ENCODE assay signal across 21 mouse cellular contexts in genomic region chr4:99985086-99985485, GRCm38 (mm10). TPM values are rescaled to one million over a fixed set of nuclear protein-coding genes. Genes with fewer than 3 reads are reported as not detected.
DNase-seq lines count a peak whose midpoint lies in the region; ATAC-seq and TF ChIP-seq lines count a peak whose summit lies in the region.
"Had no signal": no experiment of that assay in that cellular context is flagged by ENCODE, and none has a peak within 500 bp of the region (broad histone marks: within the 10 kb centered on the region; RNA-seq: fewer than 3 reads in every experiment).

No protein-coding gene starts in this region.

- H3K9me3 ChIP-seq in hindbrain, postnatal 0 days (ENCODE audit: low read length) = no peaks in the 10 kb centered on the region
- no peaks in the 10 kb centered on the region for H3K9me3 ChIP-seq in hindbrain, embryonic 12.5 days (replicated peaks)
- H3K9me3 ChIP-seq in midbrain, embryonic 10.5 days (replicated peaks) = no peaks in the 10 kb centered on the region
- H3K9me3 ChIP-seq in midbrain, embryonic 16.5 days (replicated peaks; ENCODE audit: control insufficient read depth, low read length, poor library complexity, severe bottlenecking) = no peaks in the 10 kb centered on the region
- no peaks in the 10 kb centered on the region for H3K9me3 ChIP-seq in stomach, embryonic 14.5 days (ENCODE audit: control insufficient read depth, low read depth, low read length)
- H3K9me3 ChIP-seq in stomach, postnatal 0 days (ENCODE audit: control insufficient read depth, low read length) = no peaks in the 10 kb centered on the region
- H3K9me3 ChIP-seq: embryonic facial prominence, embryonic 13.5 days; embryonic facial prominence, embryonic 15.5 days; forebrain, embryonic 10.5 days; forebrain, embryonic 12.5 days had no signal

- no peak for TF ChIP-seq EP300 in stomach, postnatal 0 days (optimal IDR thresholded peaks at IDR 0.05)

- no peak overlapping the region for H3K9ac ChIP-seq in hindbrain, postnatal 0 days (replicated peaks; ENCODE audit: low read length)
- H3K9ac ChIP-seq in hindbrain, embryonic 12.5 days = no peak overlapping the region
- no peak overlapping the region for H3K9ac ChIP-seq in midbrain, embryonic 16.5 days (ENCODE audit: low read depth, low read length)
- no peak overlapping the region for H3K9ac ChIP-seq in stomach, embryonic 14.5 days (replicated peaks; ENCODE audit: low read depth, low read length)
- no peak overlapping the region for H3K9ac ChIP-seq in stomach, postnatal 0 days (ENCODE audit: low read length)
- H3K9ac ChIP-seq: embryonic facial prominence, embryonic 13.5 days; embryonic facial prominence, embryonic 15.5 days; forebrain, embryonic 12.5 days had no signal

- DNase-seq in heart, adult 11 months = peak; percentile 61
- no peak for DNase-seq in heart, adult 18-20 months
- DNase-seq in hindbrain, postnatal 0 days (ENCODE audit: low spot score) = no peak
- no peak for DNase-seq in midbrain, embryonic 10.5 days (ENCODE audit: low spot score)
- no peak for DNase-seq in stomach, postnatal 0 days (ENCODE audit: low spot score)
- DNase-seq: adrenal gland, adult 2 months; adrenal gland, postnatal 10 days; adrenal gland, postnatal 25 days; cerebellum, adult 11 months; cerebellum, adult 8-10 months; cerebellum, postnatal 36 days; embryo, embryonic 11 days had no signal

- 83% methylated on average over 7 of the region's 7 CpGs for WGBS in hindbrain, postnatal 0 days
- WGBS in hindbrain, embryonic 12.5 days = 86% methylated on average over 7 of the region's 7 CpGs
- WGBS in midbrain, embryonic 10.5 days = 91% methylated on average over 7 of the region's 7 CpGs
- WGBS in midbrain, embryonic 16.5 days = 88% methylated on average over 7 of the region's 7 CpGs
- WGBS in stomach, embryonic 14.5 days = 82% methylated on average over 7 of the region's 7 CpGs
- 81% methylated on average over 7 of the region's 7 CpGs for WGBS in stomach, postnatal 0 days

- H3K4me3 ChIP-seq in hindbrain, postnatal 0 days (ENCODE audit: low read length) = no peak overlapping the region
- no peak overlapping the region for H3K4me3 ChIP-seq in hindbrain, embryonic 12.5 days
- H3K4me3 ChIP-seq in midbrain, embryonic 10.5 days = no peak overlapping the region
- H3K4me3 ChIP-seq in midbrain, embryonic 16.5 days (ENCODE audit: low read depth, low read length) = no peak overlapping the region
- H3K4me3 ChIP-seq in stomach, embryonic 14.5 days (ENCODE audit: low read depth, low read length) = no peak overlapping the region
- no peak overlapping the region for H3K4me3 ChIP-seq in stomach, postnatal 0 days (ENCODE audit: low read depth, low read length)
- H3K4me3 ChIP-seq: embryonic facial prominence, embryonic 13.5 days; embryonic facial prominence, embryonic 15.5 days; erythroblast, embryonic 14.5 days; forebrain, embryonic 10.5 days; forebrain, embryonic 12.5 days had no signal

- no peaks in the 10 kb centered on the region for H3K4me1 ChIP-seq in hindbrain, postnatal 0 days (ENCODE audit: insufficient read depth, low read length)
- no peaks in the 10 kb centered on the region for H3K4me1 ChIP-seq in hindbrain, embryonic 12.5 days
- H3K4me1 ChIP-seq in midbrain, embryonic 10.5 days = peaks cover 20% of the 10 kb centered on the region
- no peaks in the 10 kb centered on the region for H3K4me1 ChIP-seq in midbrain, embryonic 16.5 days (ENCODE audit: control insufficient read depth, insufficient read depth, low read length)
- H3K4me1 ChIP-seq in stomach, embryonic 14.5 days (ENCODE audit: control insufficient read depth, insufficient read depth, low read length) = no peaks in the 10 kb centered on the region
- no peaks in the 10 kb centered on the region for H3K4me1 ChIP-seq in stomach, postnatal 0 days (replicated peaks; ENCODE audit: control insufficient read depth, insufficient read depth)
- H3K4me1 ChIP-seq: embryonic facial prominence, embryonic 15.5 days had no signal

- no peak overlapping the region for H3K4me2 ChIP-seq in hindbrain, postnatal 0 days (ENCODE audit: low read depth, low read length)
- no peak overlapping the region for H3K4me2 ChIP-seq in hindbrain, embryonic 12.5 days (replicated peaks)
- no peak overlapping the region for H3K4me2 ChIP-seq in midbrain, embryonic 16.5 days (ENCODE audit: low read length)
- no peak overlapping the region for H3K4me2 ChIP-seq in stomach, embryonic 14.5 days (replicated peaks; ENCODE audit: low read depth, low read length)
- H3K4me2 ChIP-seq in stomach, postnatal 0 days (replicated peaks; ENCODE audit: low read depth) = no peak overlapping the region
- H3K4me2 ChIP-seq: embryonic facial prominence, embryonic 13.5 days; embryonic facial prominence, embryonic 15.5 days; forebrain, embryonic 12.5 days had no signal

- peaks cover 17% of the 10 kb centered on the region; the same call in 1 of the 2 replicates for H3K36me3 ChIP-seq in hindbrain, postnatal 0 days (ENCODE audit: insufficient read depth, low read length)
- H3K36me3 ChIP-seq in hindbrain, embryonic 12.5 days = no peaks in the 10 kb centered on the region
- H3K36me3 ChIP-seq in midbrain, embryonic 10.5 days = no peaks in the 10 kb centered on the region
- 0 out of 2 replicates have a peak, but pooled peaks cover 4% of the 10 kb centered on the region for H3K36me3 ChIP-seq in midbrain, embryonic 16.5 days (ENCODE audit: control insufficient read depth, insufficient read depth, low read length)
- no peaks in the 10 kb centered on the region; the same call in 1 of the 2 replicates for H3K36me3 ChIP-seq in stomach, embryonic 14.5 days (ENCODE audit: control insufficient read depth, insufficient read depth, low read length)
- peaks cover 2% of the 10 kb centered on the region for H3K36me3 ChIP-seq in stomach, postnatal 0 days (ENCODE audit: control insufficient read depth, insufficient read depth, low read length)
- H3K36me3 ChIP-seq: embryonic facial prominence, embryonic 13.5 days; forebrain, embryonic 12.5 days had no signal

- ATAC-seq in hindbrain, postnatal 0 days = no peak
- ATAC-seq in hindbrain, embryonic 12.5 days (ENCODE audit: low FRiP score) = no peak
- ATAC-seq in midbrain, embryonic 16.5 days = no peak
- ATAC-seq in stomach, embryonic 14.5 days (ENCODE audit: insufficient number of reproducible peaks, insufficient read depth, low FRiP score, low read depth) = no peak
- no peak for ATAC-seq in stomach, postnatal 0 days (ENCODE audit: low FRiP score, low TSS enrichment)
- ATAC-seq: forebrain, embryonic 14.5 days had no signal

- no peak for TF ChIP-seq CTCF in hindbrain, postnatal 0 days (IDR thresholded peaks at IDR 0.05; ENCODE audit: low read depth)
- TF ChIP-seq CTCF in stomach, postnatal 0 days (IDR thresholded peaks at IDR 0.05; ENCODE audit: low read depth) = no peak

- H3K27ac ChIP-seq in hindbrain, postnatal 0 days = peak overlapping the region; percentile 58; the same call in 1 of the 2 replicates
- no peak overlapping the region for H3K27ac ChIP-seq in hindbrain, embryonic 12.5 days
- H3K27ac ChIP-seq in midbrain, embryonic 10.5 days (replicated peaks) = peak overlapping the region; percentile 28; the same call in 1 of the 2 replicates
- H3K27ac ChIP-seq in midbrain, embryonic 16.5 days (ENCODE audit: low read length) = no peak overlapping the region
- 0 out of 2 replicates have a peak overlapping the region, but pooled peaks have one; percentile 3 for H3K27ac ChIP-seq in stomach, embryonic 14.5 days (ENCODE audit: low read length)
- H3K27ac ChIP-seq in stomach, postnatal 0 days (replicated peaks) = no peak overlapping the region
- H3K27ac ChIP-seq: embryonic facial prominence, embryonic 13.5 days; embryonic facial prominence, embryonic 15.5 days; forebrain, embryonic 10.5 days; forebrain, embryonic 12.5 days had no signal

- no peaks in the 10 kb centered on the region for H3K27me3 ChIP-seq in hindbrain, postnatal 0 days (ENCODE audit: insufficient read depth, low read length)
- no peaks in the 10 kb centered on the region for H3K27me3 ChIP-seq in hindbrain, embryonic 12.5 days
- no peaks in the 10 kb centered on the region for H3K27me3 ChIP-seq in midbrain, embryonic 10.5 days (ENCODE audit: low read depth, poor library complexity, severe bottlenecking)
- no peaks in the 10 kb centered on the region for H3K27me3 ChIP-seq in midbrain, embryonic 16.5 days (ENCODE audit: control insufficient read depth, insufficient read depth, low read depth, low read length)
- H3K27me3 ChIP-seq in stomach, embryonic 14.5 days (ENCODE audit: control insufficient read depth, insufficient read depth, low read length) = no peaks in the 10 kb centered on the region
- H3K27me3 ChIP-seq in stomach, postnatal 0 days (ENCODE audit: control insufficient read depth, insufficient read depth, low read length) = no peaks in the 10 kb centered on the region
- H3K27me3 ChIP-seq: embryonic facial prominence, embryonic 13.5 days; embryonic facial prominence, embryonic 15.5 days; forebrain, embryonic 12.5 days had no signal

RNA-seq across cellular contexts. Expression of gene Itgb3bp, which starts 55.5 kb away (rescaled TPM):
- total RNA-seq in heart, adult 18-20 months (2021) = 1 to 10 TPM; 5.6 to 6.4 TPM
- total RNA-seq in hindbrain, postnatal 0 days (2014; rRNA removed) = 1.8 and 2.8 TPM in 2 replicates
- polyA plus RNA-seq in hindbrain, postnatal 0 days (2015; fragmentation: Nextera tagmentation; extraction: Ambion mirVana) = 12.7 and 13.9 TPM in 2 replicates
- 32.5 and 35.6 TPM in 2 replicates for polyA plus RNA-seq in hindbrain, embryonic 12.5 days (2016; fragmentation: Nextera tagmentation; extraction: Ambion mirVana)
- 54.9 and 62.3 TPM in 2 replicates for polyA plus RNA-seq in midbrain, embryonic 10.5 days (2016; fragmentation: Nextera tagmentation; extraction: Ambion mirVana)
- polyA plus RNA-seq in midbrain, embryonic 16.5 days (2015; fragmentation: Nextera tagmentation; extraction: Ambion mirVana) = 12.4 and 12.9 TPM in 2 replicates
- polyA plus RNA-seq in stomach, embryonic 14.5 days (2014; fragmentation: Nextera tagmentation; extraction: Ambion mirVana) = 38.2 and 47.1 TPM in 2 replicates
- polyA plus RNA-seq in stomach, postnatal 0 days (2015; fragmentation: Nextera tagmentation; extraction: Ambion mirVana) = 19.2 and 19.6 TPM in 2 replicates

RNA-seq across cellular contexts. Expression of gene Pgm1, which starts 55.9 kb away (rescaled TPM):
- total RNA-seq in heart, adult 18-20 months (2021) = 100 to 1,000 TPM; 219 to 241 TPM
- 124 and 125 TPM in 2 replicates for total RNA-seq in hindbrain, postnatal 0 days (2014; rRNA removed)
- polyA plus RNA-seq in hindbrain, postnatal 0 days (2015; fragmentation: Nextera tagmentation; extraction: Ambion mirVana) = 125 and 128 TPM in 2 replicates
- polyA plus RNA-seq in hindbrain, embryonic 12.5 days (2016; fragmentation: Nextera tagmentation; extraction: Ambion mirVana) = 47.6 and 48.8 TPM in 2 replicates
- polyA plus RNA-seq in midbrain, embryonic 10.5 days (2016; fragmentation: Nextera tagmentation; extraction: Ambion mirVana) = 66.6 and 67.7 TPM in 2 replicates
- polyA plus RNA-seq in midbrain, embryonic 16.5 days (2015; fragmentation: Nextera tagmentation; extraction: Ambion mirVana) = 78.2 and 91.5 TPM in 2 replicates
- polyA plus RNA-seq in stomach, embryonic 14.5 days (2014; fragmentation: Nextera tagmentation; extraction: Ambion mirVana) = 78.2 and 95.1 TPM in 2 replicates
- polyA plus RNA-seq in stomach, postnatal 0 days (2015; fragmentation: Nextera tagmentation; extraction: Ambion mirVana) = 50.3 and 52.4 TPM in 2 replicates

Comparison
In these comparisons a context has a peak if more than half of its experiments do, and no peak if none do; other contexts are left out.
1. H3K27ac ChIP-seq: peak in hindbrain, postnatal 0 days (single experiment), midbrain, embryonic 10.5 days (single experiment) and stomach, embryonic 14.5 days (single experiment); none in hindbrain, embryonic 12.5 days (single experiment), midbrain, embryonic 16.5 days (single experiment) and stomach, postnatal 0 days (single experiment).